9 mouse cellular contexts compared by ENCODE assay signal in genomic region chr17:63404968-63405367, GRCm38 (mm10).
A peak's percentile ranks its signal among the peaks of the same experiment; 100 is the strongest.
DNase-seq lines count a peak whose midpoint lies in the region; ATAC-seq and TF ChIP-seq lines count a peak whose summit lies in the region.
"Had no signal": no experiment of that assay in that cellular context is flagged by ENCODE, and none has a peak within 500 bp of the region (broad histone marks: within the 10 kb centered on the region; RNA-seq: fewer than 3 reads in every experiment).

No protein-coding gene starts in this region.

- no peaks in the 10 kb centered on the region for H3K27me3 ChIP-seq in heart, embryonic 10.5 days (ENCODE audit: insufficient read depth, poor library complexity, severe bottlenecking)
- no peaks in the 10 kb centered on the region for H3K27me3 ChIP-seq in midbrain, postnatal 0 days (ENCODE audit: insufficient read depth, low read length)
- H3K27me3 ChIP-seq: liver, embryonic 15.5 days had no signal

- H3K27ac ChIP-seq in heart, embryonic 10.5 days = no peak overlapping the region
- H3K27ac ChIP-seq in midbrain, postnatal 0 days (ENCODE audit: low read depth, low read length) = no peak overlapping the region
- H3K27ac ChIP-seq: liver, embryonic 15.5 days had no signal

- no peak overlapping the region for H3K4me2 ChIP-seq in midbrain, postnatal 0 days (ENCODE audit: low read depth, low read length, poor library complexity, severe bottlenecking)
- H3K4me2 ChIP-seq: liver, embryonic 15.5 days had no signal

- TF ChIP-seq CTCF in midbrain, postnatal 0 days (IDR thresholded peaks at IDR 0.05) = no peak

- no peaks in the 10 kb centered on the region for H3K36me3 ChIP-seq in heart, embryonic 10.5 days
- H3K36me3 ChIP-seq in midbrain, postnatal 0 days (ENCODE audit: insufficient read depth, low read length) = no peaks in the 10 kb centered on the region
- H3K36me3 ChIP-seq: liver, embryonic 15.5 days had no signal

- no peak for ATAC-seq in midbrain, postnatal 0 days (ENCODE audit: low FRiP score)

- 84% methylated on average over 2 of the region's 2 CpGs for WGBS in heart, embryonic 10.5 days
- WGBS in midbrain, postnatal 0 days = 49% methylated on average over 2 of the region's 2 CpGs

- H3K9me3 ChIP-seq in heart, embryonic 10.5 days = no peaks in the 10 kb centered on the region
- H3K9me3 ChIP-seq in midbrain, postnatal 0 days (ENCODE audit: low read length) = no peaks in the 10 kb centered on the region
- H3K9me3 ChIP-seq: liver, embryonic 15.5 days had no signal

- intact Hi-C loops in gastrocnemius, postnatal 36 days (cut with DNase I) = no loop called here

- no peak overlapping the region for H3K9ac ChIP-seq in midbrain, postnatal 0 days (replicated peaks; ENCODE audit: low read length, poor library complexity, severe bottlenecking)
- H3K9ac ChIP-seq: liver, embryonic 15.5 days had no signal

- no peak overlapping the region for H3K4me3 ChIP-seq in heart, embryonic 10.5 days
- H3K4me3 ChIP-seq in midbrain, postnatal 0 days (ENCODE audit: low read depth, low read length) = no peak overlapping the region
- H3K4me3 ChIP-seq: liver, embryonic 15.5 days had no signal

- peak; percentile 52 to 60 for DNase-seq in heart, adult 18-20 months
- no peak for DNase-seq in heart, embryonic 10.5 days (ENCODE audit: low spot score)
- DNase-seq in ovary, postnatal 14 days (ENCODE audit: low spot score) = peak; percentile 31
- no peak for DNase-seq in ovary, postnatal 10 days (ENCODE audit: low spot score)
- DNase-seq in gastrocnemius, postnatal 36 days = peak; percentile 28 to 55
- peak; percentile 14 for DNase-seq in midbrain, postnatal 0 days (ENCODE audit: low spot score)
- no peak for DNase-seq in natural killer cell, adult 2 months (ENCODE audit: low spot score in 2 of 2)
- DNase-seq in urinary bladder, postnatal 4 days (ENCODE audit: low spot score in 2 of 2) = no peak

- peaks cover 9% of the 10 kb centered on the region for H3K4me1 ChIP-seq in heart, embryonic 10.5 days
- no peaks in the 10 kb centered on the region for H3K4me1 ChIP-seq in midbrain, postnatal 0 days (ENCODE audit: insufficient read depth, low read length)

Comparison
In these comparisons a context has a peak if more than half of its experiments do, and no peak if none do; other contexts are left out.
1. DNase-seq: peak in heart, adult 18-20 months (2 of 2), ovary, postnatal 14 days (single experiment), gastrocnemius, postnatal 36 days (2 of 2) and midbrain, postnatal 0 days (single experiment); none in heart, embryonic 10.5 days (single experiment), ovary, postnatal 10 days (single experiment), natural killer cell, adult 2 months (0 of 2) and urinary bladder, postnatal 4 days (0 of 2).